Mouse (Mus musculus) midbrain, embryonic 15.5 days (tissue): Measurements from ENCODE around the gene Ddhd1. TPM values are rescaled to one million over a fixed set of nuclear protein-coding genes. Genes with fewer than 3 reads are reported as not detected.
A peak's percentile ranks its signal among the peaks of the same experiment; 100 is the strongest.

Experiments
- ATAC-seq: fragments of 200-750 bp; cut with Nextera tagmentation; replicated peaks from 2 replicates; pipeline ENCODE4 v1.8.0; 2017; ENCODE audit warnings: moderate TSS enrichment
- H3K27ac ChIP-seq: fragments of 300-500 bp; sonication (generic); 2 replicates; pipeline ENCODE4 v1.5.1; 2015; ENCODE audit warnings: mild to moderate bottlenecking, inconsistent platforms
- H3K27me3 ChIP-seq: fragments of 300-500 bp; sonication (generic); replicated peaks from 2 replicates; pipeline ENCODE4 v1.6.1; 2015; ENCODE audit warnings: inconsistent platforms
- H3K36me3 ChIP-seq: fragments of 300-500 bp; sonication (generic); replicated peaks from 2 replicates; pipeline ENCODE4 v1.6.1; 2015; ENCODE audit warnings: inconsistent platforms
- H3K4me1 ChIP-seq: fragments of 300-500 bp; sonication (generic); 2 replicates; pipeline ENCODE4 v1.6.1; 2015; ENCODE audit warnings: inconsistent platforms
- H3K4me2 ChIP-seq: fragments of 300-500 bp; sonication (generic); 2 replicates; pipeline ENCODE4 v1.6.1; 2015; ENCODE audit warnings: inconsistent platforms, mild to moderate bottlenecking, moderate library complexity
- H3K4me3 ChIP-seq: fragments of 300-500 bp; sonication (generic); 2 replicates; pipeline ENCODE4 v1.5.1; 2015; ENCODE audit warnings: mild to moderate bottlenecking, inconsistent platforms
- H3K9ac ChIP-seq: fragments of 300-500 bp; sonication (generic); 2 replicates; pipeline ENCODE4 v1.6.1; 2015; ENCODE audit warnings: mild to moderate bottlenecking, inconsistent platforms
- H3K9me3 ChIP-seq: fragments of 300-500 bp; sonication (generic); 2 replicates; pipeline ENCODE4 v1.6.1; 2016; ENCODE audit warnings: inconsistent platforms
- WGBS: fragments of 180-500 bp; shearing (Covaris S2); methylation state at CpG from one replicate; pipeline ENCODE4 v1.1.7; 2015; ENCODE audit warnings: mixed read lengths; 5-methylcytosine and 5-hydroxymethylcytosine counted together
- polyA plus RNA-seq: library from polyadenylated mRNA; unstranded; fragments of >200 nt; fragmentation: Nextera tagmentation; extraction: Ambion mirVana; gene quantifications from 2 replicates; pipeline ENCODE4 v1.2.1, GENCODE M21; 2015

Gene Ddhd1
- 19.3 and 19.8 TPM in 2 replicates for polyA plus RNA-seq

DNA sequence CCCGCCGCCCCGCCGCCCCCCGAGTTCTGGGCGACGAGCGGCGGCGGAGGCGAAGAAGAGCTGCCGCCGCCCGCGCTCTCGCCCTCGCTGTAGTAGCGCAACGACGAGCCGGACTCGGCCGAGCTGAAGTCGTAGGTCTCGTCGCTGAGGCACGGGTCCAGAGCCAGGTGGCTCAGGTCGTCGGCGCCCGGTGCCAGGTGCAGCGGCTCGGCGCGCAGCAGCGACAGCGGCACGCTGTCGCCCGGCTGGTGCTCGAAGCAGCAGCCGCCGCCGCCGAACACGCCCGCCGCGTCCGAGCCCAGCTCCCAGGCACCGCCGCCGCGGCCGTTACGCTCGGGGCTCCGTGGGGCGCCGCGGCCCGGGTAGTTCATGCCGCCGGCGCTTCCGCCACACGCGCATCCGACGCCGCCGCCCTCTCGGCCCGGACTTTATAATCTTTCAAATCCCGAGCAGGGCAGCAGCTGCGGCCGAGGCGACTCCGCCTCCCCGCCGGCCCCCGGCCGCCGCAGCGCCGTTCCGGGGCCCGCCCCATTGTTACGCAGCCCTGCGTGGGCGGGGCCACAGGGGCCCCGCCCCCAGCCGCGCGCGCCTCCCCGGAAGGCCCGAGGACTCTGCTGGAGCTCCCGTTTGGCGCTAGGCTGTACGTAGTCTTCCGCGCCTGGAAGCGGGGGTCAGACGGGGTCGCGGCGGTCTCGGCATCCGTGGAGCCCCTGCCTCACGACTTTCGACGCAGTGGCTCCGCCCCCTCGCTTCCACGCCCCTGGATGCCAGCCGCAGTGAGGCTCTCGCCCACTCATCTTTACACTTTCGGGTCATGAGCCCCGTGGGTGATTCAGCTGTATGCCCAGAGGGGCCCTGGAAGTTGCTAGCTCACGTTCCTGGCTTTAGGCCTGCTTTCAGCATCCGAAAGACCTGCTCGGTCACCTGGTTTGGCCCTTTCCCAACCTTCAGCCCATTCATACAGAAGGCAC lies at the start of gene Ddhd1:
Gene Ddhd1, minus strand, starts transcription at position 503 of the 971 bp plus-strand sequence.
- peak; percentile 95 for ATAC-seq
- under 1% methylated on average over 115 of the region's 123 CpGs for WGBS
- peak within 1 kb of the TSS; percentile 96 for H3K9ac ChIP-seq

DNA sequence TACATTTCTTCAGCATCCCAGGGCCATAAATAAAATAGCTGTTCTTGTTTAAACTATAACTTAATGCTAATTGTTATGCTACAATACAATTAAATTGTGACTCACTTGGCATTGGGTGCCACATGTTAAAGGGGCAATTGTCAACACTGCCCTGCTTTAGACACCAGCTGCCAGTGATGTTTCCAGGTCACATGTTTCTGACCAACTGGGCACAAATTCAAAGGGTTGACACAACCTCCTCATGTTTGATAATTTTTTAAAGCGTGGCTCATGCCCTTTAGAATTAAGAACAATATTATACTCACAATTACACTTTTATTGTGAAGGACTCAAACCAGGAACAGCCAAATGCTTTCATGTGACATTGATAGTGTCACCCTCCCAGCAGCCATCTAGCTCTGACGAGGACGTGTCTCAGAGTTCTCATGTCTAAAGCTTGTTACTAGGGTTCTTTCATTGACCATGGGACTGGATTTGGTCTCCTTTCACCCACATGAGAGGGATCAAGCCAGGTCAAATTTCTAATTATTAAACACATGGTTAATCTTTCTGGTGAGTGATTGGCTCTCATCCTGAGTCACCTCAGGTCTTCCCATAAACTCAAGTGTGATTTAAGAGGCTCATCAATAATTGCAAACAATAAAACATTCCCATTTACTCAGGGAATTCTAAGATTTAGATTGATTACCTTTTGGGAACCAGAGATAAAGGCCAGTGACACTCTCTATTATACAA lies 49.4 kb upstream of the Ddhd1 start:
- Histone ChIP-seq H3K9ac (no peak overlapping the region), H3K4me1 (no peaks in the 10 kb centered on the region), H3K27ac (no peak overlapping the region), H3K4me3 (no peak overlapping the region), H3K27me3 (no peaks in the 10 kb centered on the region), H3K9me3 (no peaks in the 10 kb centered on the region), H3K4me2 (no peak overlapping the region), H3K36me3 (no peaks in the 10 kb centered on the region)
- 78% methylated on average over 3 of the region's 3 CpGs for WGBS
- ATAC-seq, result no peak

More for the DNA sequence above, at the start of gene Ddhd1:
- Histone ChIP-seq H3K9me3 (no peaks in the 10 kb centered on the region), H3K4me3 (peak within 1 kb of the TSS; percentile 83), H3K36me3 (no peaks in the 10 kb centered on the region), H3K27me3 (no peaks in the 10 kb centered on the region), H3K27ac (peak within 1 kb of the TSS; percentile 93), H3K4me2 (peak within 1 kb of the TSS; percentile 81), H3K4me1 (peaks cover 37% of the 10 kb centered on the region)

DNA sequence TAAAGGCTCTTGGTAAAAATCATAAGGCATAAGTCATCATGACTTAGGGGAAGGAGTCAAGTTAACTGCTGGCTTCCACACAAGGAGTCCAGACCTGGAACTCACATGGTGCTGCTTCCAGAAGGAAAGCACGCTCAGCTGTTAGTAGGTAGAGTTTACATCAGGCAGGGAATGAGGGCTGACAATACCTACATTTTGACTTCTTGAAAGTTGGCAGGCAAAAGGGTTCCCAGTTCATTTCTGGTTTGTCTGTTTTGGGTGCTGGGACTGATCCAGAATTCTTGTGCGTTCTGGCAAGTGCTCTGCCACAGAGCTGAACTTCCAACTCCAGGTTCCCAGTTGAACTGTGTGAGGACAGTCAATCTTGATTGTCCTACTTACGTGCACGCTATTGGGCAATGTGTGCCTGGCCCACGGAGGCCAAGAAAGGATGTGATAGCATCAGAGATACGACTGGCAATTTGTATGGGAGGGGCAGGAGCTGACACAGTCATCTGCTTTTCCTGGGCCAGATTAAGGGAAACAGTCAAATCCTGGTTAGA lies 42.2 kb upstream of the Ddhd1 start:
- ATAC-seq, result no peak
- H3K36me3 ChIP-seq, result no peaks in the 10 kb centered on the region
- no peaks in the 10 kb centered on the region for H3K4me1 ChIP-seq
- no peaks in the 10 kb centered on the region for H3K9me3 ChIP-seq
- no peak overlapping the region for H3K4me3 ChIP-seq
- 87% methylated on average over 6 of the region's 6 CpGs for WGBS
- H3K27me3 ChIP-seq, result no peaks in the 10 kb centered on the region
- no peak overlapping the region for H3K4me2 ChIP-seq
- no peak overlapping the region for H3K27ac ChIP-seq
- H3K9ac ChIP-seq, result no peak overlapping the region

DNA sequence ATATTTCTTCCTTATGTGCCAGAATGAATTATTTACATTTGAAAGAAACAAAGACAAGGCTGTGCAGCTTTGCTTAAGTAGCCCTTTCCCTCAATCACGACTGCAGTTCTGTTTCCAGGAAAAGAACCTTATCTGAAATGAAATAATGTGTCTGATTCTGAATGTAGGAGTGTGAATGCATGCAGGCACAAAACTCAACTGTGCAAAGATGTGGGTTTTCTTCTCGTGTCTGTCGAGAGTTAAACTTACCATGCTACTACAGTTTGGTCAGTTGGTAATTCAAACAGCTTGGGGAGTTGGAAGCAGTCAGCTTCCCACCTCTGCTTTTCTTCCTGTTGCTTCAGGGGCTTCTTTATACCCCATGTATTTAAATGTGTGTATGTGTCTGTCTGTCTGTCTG lies 40.9 kb upstream of the Ddhd1 start:
- Histone ChIP-seq H3K36me3 (no peaks in the 10 kb centered on the region), H3K4me1 (no peaks in the 10 kb centered on the region), H3K9ac (no peak overlapping the region), H3K27me3 (no peaks in the 10 kb centered on the region), H3K4me2 (no peak overlapping the region), H3K4me3 (no peak overlapping the region), H3K27ac (no peak overlapping the region), H3K9me3 (no peaks in the 10 kb centered on the region)
- 67% methylated on average over 3 of the region's 3 CpGs for whole genome bisulfite sequencing
- ATAC-seq, result no peak

DNA sequence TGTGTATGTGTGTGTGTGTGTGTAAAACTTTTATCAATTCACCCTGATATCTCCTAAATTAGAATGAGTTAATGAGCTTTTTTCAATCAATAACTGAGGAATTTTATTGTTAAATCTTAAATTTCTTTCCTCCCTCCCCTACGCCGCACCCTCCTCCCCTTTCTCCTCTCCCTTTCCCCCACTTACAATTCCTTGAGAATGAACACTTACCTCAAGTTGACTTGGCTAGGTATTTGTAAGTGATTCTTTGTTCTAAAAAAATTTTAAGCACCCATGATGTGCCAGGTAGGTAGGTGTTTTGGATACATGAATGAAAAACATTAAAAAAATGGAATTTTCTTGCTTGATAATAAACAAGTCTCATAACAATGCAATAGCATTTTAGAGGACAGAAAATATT lies 38.2 kb upstream of the Ddhd1 start:
- no peaks in the 10 kb centered on the region for H3K9me3 ChIP-seq
- no peak overlapping the region for H3K9ac ChIP-seq
- no peak overlapping the region for H3K4me3 ChIP-seq
- 89% methylated on average over 2 of the region's 2 CpGs for WGBS
- no peak overlapping the region for H3K27ac ChIP-seq
- no peak overlapping the region for H3K4me2 ChIP-seq
- no peaks in the 10 kb centered on the region for H3K27me3 ChIP-seq
- no peaks in the 10 kb centered on the region for H3K36me3 ChIP-seq
- H3K4me1 ChIP-seq, result no peaks in the 10 kb centered on the region
- ATAC-seq, result no peak

DNA sequence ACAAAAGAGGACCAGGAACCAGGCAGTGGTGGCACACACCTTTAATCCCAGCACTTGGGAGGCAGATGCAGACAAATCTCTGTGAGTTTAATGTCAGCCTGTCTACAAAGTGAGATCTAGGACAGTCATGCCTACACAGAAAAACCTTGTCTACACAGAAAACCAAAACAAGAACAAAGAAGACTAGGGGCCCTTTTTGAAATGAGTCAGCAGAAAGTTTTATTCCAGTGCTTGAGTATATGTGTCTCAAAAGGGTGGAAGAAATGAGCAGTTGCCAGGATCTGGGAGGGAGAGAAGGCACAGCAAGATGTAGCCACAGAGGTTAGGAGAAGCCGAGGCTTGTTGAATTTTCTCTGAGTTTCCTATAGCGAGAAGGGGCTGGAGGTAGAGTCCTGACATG lies 35.9 kb upstream of the Ddhd1 start:
- Histone ChIP-seq H3K9ac (no peak overlapping the region), H3K27ac (no peak overlapping the region), H3K27me3 (no peaks in the 10 kb centered on the region), H3K36me3 (no peaks in the 10 kb centered on the region), H3K4me1 (peaks cover 7% of the 10 kb centered on the region; the same call in 1 of the 2 replicates), H3K9me3 (no peaks in the 10 kb centered on the region), H3K4me2 (no peak overlapping the region), H3K4me3 (no peak overlapping the region)
- 94% methylated on average over 2 of the region's 2 CpGs for WGBS
- no peak for ATAC-seq

DNA sequence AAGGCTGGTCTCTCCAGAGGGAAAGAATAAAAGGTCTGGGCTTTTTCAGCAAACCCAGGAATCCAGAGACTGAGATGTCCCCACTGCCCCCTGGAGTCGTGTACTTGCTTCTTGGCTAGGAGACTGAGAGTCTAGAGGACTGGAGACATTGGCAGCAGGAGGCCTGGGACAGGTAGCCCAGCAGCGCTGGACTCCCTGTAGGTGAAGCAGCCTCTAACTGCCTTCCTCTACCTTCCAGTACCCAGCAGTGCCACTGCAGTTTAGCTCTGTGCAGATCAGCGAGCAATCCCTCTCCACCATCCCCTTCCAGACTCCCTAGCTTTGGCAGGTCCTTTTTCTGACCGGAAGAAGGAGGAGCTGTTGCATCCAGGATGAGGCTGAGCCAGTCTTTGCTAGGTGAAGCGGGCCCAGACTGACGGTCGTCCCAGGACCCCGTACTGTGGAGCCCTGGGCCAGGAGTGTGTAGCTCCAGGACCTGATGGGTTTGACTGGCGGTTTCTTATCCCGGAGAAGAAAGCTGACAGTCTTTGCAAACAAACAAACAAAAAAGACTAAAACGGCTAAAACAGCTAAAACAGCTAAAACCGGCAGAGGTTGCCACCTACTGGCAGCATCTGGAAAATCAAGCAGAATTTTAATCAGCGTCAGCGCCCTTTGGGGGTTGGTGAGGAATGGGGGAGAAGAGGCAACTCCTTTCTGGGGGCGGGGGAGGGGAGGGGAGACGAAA lies 32.7 kb upstream of the Ddhd1 start:
- Histone ChIP-seq H3K9me3 (no peaks in the 10 kb centered on the region), H3K36me3 (no peaks in the 10 kb centered on the region), H3K9ac (peak overlapping the region; percentile 49), H3K4me2 (peak overlapping the region; percentile 47), H3K27me3 (no peaks in the 10 kb centered on the region), H3K4me3 (peak overlapping the region; percentile 45), H3K4me1 (peaks cover 7% of the 10 kb centered on the region; the same call in 1 of the 2 replicates), H3K27ac (peak overlapping the region; percentile 81)
- peak; percentile 96 for ATAC-seq
- under 1% methylated on average over 16 of the region's 16 CpGs for WGBS

DNA sequence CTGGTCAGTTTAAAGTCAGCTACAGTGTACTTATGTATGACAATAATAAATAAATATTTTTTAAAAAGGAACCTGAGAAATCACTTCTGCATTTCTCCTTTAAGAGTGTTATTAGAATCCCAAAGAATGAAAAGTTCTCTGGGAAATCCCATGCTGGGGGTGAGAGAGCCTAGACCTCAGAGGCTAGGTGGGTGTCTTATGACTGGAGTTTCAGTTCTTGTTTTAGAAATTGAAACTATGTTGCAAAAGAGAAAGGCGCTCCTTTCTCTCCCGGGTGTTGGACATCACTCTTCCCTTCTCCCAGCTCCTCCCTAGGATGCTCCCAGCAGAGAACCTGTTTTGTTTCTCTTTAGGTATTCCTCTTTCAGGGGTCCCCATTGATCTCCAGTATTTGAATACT lies 27.4 kb upstream of the Ddhd1 start:
- Histone ChIP-seq H3K36me3 (no peaks in the 10 kb centered on the region), H3K27ac (no peak overlapping the region), H3K27me3 (no peaks in the 10 kb centered on the region), H3K4me2 (no peak overlapping the region), H3K9me3 (no peaks in the 10 kb centered on the region), H3K4me3 (no peak overlapping the region), H3K9ac (no peak overlapping the region), H3K4me1 (peaks cover 4% of the 10 kb centered on the region; the same call in 1 of the 2 replicates)
- 80% methylated on average over 2 of the region's 2 CpGs for WGBS
- ATAC-seq, result no peak

DNA sequence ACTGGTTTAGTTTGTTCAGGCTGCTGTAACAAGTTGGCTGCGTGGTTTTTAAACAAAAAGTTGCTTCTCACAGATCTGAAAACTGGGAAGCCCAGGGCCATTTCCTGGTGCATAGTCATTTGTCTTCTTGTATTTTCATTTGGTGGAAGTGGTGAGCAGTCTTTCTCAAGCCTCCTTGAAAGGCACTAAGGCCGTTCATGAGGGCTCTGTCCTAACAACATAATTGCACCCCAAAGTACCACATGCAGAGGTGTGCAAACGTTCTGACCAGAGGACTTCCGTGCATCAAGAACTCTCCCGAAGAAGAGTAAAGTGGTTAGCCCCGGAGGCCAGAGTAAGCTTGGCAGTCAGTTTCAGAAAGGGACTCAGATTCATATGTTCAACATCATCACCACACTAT lies 18.8 kb upstream of the Ddhd1 start:
- no peaks in the 10 kb centered on the region for H3K9me3 ChIP-seq
- no peak overlapping the region for H3K9ac ChIP-seq
- 85% methylated on average over 6 of the region's 6 CpGs for WGBS
- H3K4me1 ChIP-seq, result no peaks in the 10 kb centered on the region
- H3K36me3 ChIP-seq, result no peaks in the 10 kb centered on the region
- H3K4me2 ChIP-seq, result no peak overlapping the region
- H3K27ac ChIP-seq, result no peak overlapping the region
- no peak overlapping the region for H3K4me3 ChIP-seq
- ATAC-seq, result no peak
- no peaks in the 10 kb centered on the region for H3K27me3 ChIP-seq

DNA sequence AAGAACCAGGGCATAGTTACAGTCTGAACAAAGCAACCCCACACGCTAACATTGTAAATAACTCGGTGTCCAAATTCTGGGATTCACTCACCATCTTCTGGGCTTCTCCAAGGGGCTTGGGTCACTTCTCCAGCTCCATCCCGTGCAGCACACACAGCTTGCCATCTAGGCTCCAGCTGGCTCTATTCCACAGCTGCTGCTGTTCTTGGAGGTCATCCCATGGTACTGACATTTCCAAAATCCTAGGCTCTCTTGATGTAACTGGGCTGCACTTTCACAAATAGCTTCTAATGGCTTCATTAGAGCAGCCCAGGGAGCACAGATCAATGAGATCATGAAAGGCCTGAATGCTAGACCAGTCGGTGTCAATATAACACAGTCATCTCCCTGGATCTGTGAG lies 10.4 kb upstream of the Ddhd1 start:
- Histone ChIP-seq H3K4me3 (no peak overlapping the region), H3K4me2 (no peak overlapping the region), H3K36me3 (no peaks in the 10 kb centered on the region), H3K27ac (no peak overlapping the region), H3K9me3 (no peaks in the 10 kb centered on the region), H3K4me1 (no peaks in the 10 kb centered on the region), H3K27me3 (no peaks in the 10 kb centered on the region), H3K9ac (no peak overlapping the region)
- WGBS, result 81% methylated on average over 4 of the region's 4 CpGs
- no peak for ATAC-seq

DNA sequence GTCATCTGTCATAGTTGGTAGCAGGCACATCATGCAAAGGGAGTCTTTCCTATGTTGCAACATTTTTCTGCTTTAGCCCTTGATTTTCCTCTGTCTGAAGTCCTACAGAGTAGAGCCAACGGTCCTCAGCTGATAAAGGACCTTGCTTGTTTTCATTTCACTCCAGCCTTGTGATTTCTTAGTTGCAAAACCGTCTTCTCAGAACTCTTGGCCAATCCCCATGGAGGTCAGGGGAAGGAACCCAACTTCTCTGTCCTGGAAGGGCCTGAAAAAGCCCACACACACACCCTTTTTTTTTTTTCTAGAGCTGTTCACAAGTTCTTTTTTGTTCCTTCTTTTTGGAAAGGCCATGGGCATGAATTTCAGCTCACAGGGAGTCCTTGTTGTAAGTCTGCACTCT lies 9.3 kb upstream of the Ddhd1 start:
- 74% methylated on average over 2 of the region's 2 CpGs for WGBS
- Histone ChIP-seq H3K9me3 (no peaks in the 10 kb centered on the region), H3K27me3 (no peaks in the 10 kb centered on the region), H3K4me3 (no peak overlapping the region), H3K9ac (no peak overlapping the region), H3K27ac (no peak overlapping the region), H3K4me2 (no peak overlapping the region), H3K4me1 (no peaks in the 10 kb centered on the region), H3K36me3 (no peaks in the 10 kb centered on the region)
- no peak for ATAC-seq

DNA sequence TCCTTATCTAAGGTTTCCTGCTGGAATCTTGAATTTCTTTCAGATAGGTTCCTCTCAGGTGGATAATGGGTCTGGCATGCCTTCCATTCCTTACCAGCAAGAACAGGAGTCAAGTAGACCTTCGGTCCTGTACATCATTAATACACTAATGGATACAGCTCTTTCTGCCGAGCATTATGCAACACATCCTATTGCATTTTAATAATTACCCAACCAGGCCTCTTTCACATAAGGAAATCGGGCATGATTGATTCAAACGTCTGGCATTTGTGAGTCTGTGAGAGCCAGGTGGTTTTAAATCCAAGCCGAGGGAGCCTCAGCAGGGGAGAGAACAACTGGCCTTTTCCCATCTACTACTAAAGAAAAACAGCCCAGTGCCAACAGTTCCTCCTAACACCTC lies 3.6 kb upstream of the Ddhd1 start:
- 49% methylated on average over 5 of the region's 5 CpGs for WGBS

More for the DNA sequence above, 3.6 kb upstream of the Ddhd1 start:
- no peaks in the 10 kb centered on the region for H3K9me3 ChIP-seq
- H3K36me3 ChIP-seq, result no peaks in the 10 kb centered on the region
- H3K27ac ChIP-seq, result no peak overlapping the region
- H3K9ac ChIP-seq, result no peak overlapping the region
- H3K27me3 ChIP-seq, result no peaks in the 10 kb centered on the region
- no peak overlapping the region for H3K4me2 ChIP-seq
- H3K4me3 ChIP-seq, result no peak overlapping the region
- ATAC-seq, result no peak
- H3K4me1 ChIP-seq, result peaks cover 4% of the 10 kb centered on the region; the same call in 1 of the 2 replicates
